Mouse (Mus musculus) MEL (cell line): Measurements from ENCODE around the gene Ahrr. TPM values are rescaled to one million over a fixed set of nuclear protein-coding genes. Genes with fewer than 3 reads are reported as not detected.
A peak's percentile ranks its signal among the peaks of the same experiment; 100 is the strongest.

Experiments used
- DNase-seq: peaks from one replicate; pipeline ENCODE4 v3.0.0; 2011; ENCODE audit warnings: low read depth, low spot score
- H3K27ac ChIP-seq: 2 replicates; pipeline ENCODE4 v1.5.1; 2012; ENCODE audit warnings: low read depth, mild to moderate bottlenecking, control low read depth, low read length, moderate library complexity; ENCODE audit not compliant: control insufficient read depth
- H3K27me3 ChIP-seq, 2 experiments: fragments of 150-350 bp in 1 of 2; sonication (generic) in 1 of 2; 2 replicates each; pipeline ENCODE4 v1.6.1; 2012; ENCODE audit warnings: low read length in 2 of 2, mild to moderate bottlenecking in 2 of 2, improper control_type of control experiment in 1 of 2, moderate library complexity in 1 of 2; ENCODE audit not compliant: insufficient read depth in 2 of 2, control insufficient read depth in 1 of 2
- H3K36me3 ChIP-seq, 2 experiments: 2 replicates each; pipeline ENCODE4 v1.6.1; 2012 to 2014; ENCODE audit warnings: low read length in 2 of 2, improper control_type of control experiment in 1 of 2, inconsistent platforms in 1 of 2, mild to moderate bottlenecking in 1 of 2; ENCODE audit not compliant: insufficient read depth in 2 of 2, control insufficient read depth in 1 of 2
- H3K4me1 ChIP-seq, 2 experiments: fragments of 150-350 bp in 1 of 2; sonication (generic) in 1 of 2; 2 replicates each; pipeline ENCODE4 v1.6.1; 2012; ENCODE audit warnings: low read length in 2 of 2, improper control_type of control experiment in 1 of 2, mild to moderate bottlenecking in 1 of 2; ENCODE audit not compliant: insufficient read depth in 2 of 2, control insufficient read depth in 1 of 2
- H3K4me3 ChIP-seq, 2 experiments: fragments of 150-350 bp in 1 of 2; sonication (generic) in 1 of 2; 2 replicates each; pipeline ENCODE4 v1.5.1; 2012; ENCODE audit warnings: low read depth in 2 of 2, low read length in 2 of 2, mild to moderate bottlenecking in 2 of 2, moderate library complexity in 2 of 2, control low read depth in 1 of 2, improper control_type of control experiment in 1 of 2; ENCODE audit not compliant: control insufficient read depth in 1 of 2, insufficient read depth in 1 of 2
- H3K79me2 ChIP-seq: 2 replicates; pipeline ENCODE4 v1.6.1; 2012; ENCODE audit warnings: mild to moderate bottlenecking, low read length, moderate library complexity; ENCODE audit not compliant: control insufficient read depth, poor library complexity, insufficient read depth
- H3K9ac ChIP-seq: 2 replicates; pipeline ENCODE4 v1.6.1; 2012; ENCODE audit warnings: low read depth, mild to moderate bottlenecking, control low read depth, low read length, moderate library complexity; ENCODE audit not compliant: control insufficient read depth, poor library complexity, severe bottlenecking
- H3K9me3 ChIP-seq: fragments of 150-350 bp; sonication (generic); replicated peaks from 2 replicates; pipeline ENCODE4 v1.6.1; 2012; ENCODE audit warnings: mild to moderate bottlenecking, low read length, improper control_type of control experiment, moderate library complexity; ENCODE audit not compliant: insufficient read depth
- CHD1 ChIP-seq: IDR thresholded peaks from 2 replicates; pipeline ENCODE4 v1.6.1; 2012; ENCODE audit warnings: low read depth, mild to moderate bottlenecking, inconsistent platforms, low read length, improper control_type of control experiment
- CHD2 ChIP-seq: IDR thresholded peaks from 2 replicates; pipeline ENCODE4 v1.6.1; 2011; ENCODE audit warnings: low read length, improper control_type of control experiment
- CTCF ChIP-seq, 3 experiments: IDR thresholded peaks in 2 of 3; conservative IDR thresholded peaks in 1 of 3; 2 replicates each; pipeline ENCODE4 v1.5.1; 2011 to 2012; ENCODE audit warnings: low read length in 3 of 3, low read depth in 2 of 3, mild to moderate bottlenecking in 2 of 3, improper control_type of control experiment in 1 of 3, inconsistent platforms in 1 of 3, mixed read lengths in 1 of 3, moderate library complexity in 1 of 3; ENCODE audit not compliant: control insufficient read depth in 1 of 3, insufficient read depth in 1 of 3, poor library complexity in 1 of 3, severe bottlenecking in 1 of 3
- ELF1 ChIP-seq: IDR thresholded peaks from 2 replicates; pipeline ENCODE4 v1.6.1; 2014; ENCODE audit warnings: low read depth, mild to moderate bottlenecking, inconsistent platforms, low read length, improper control_type of control experiment, moderate library complexity
- EP300 ChIP-seq, 2 experiments: IDR thresholded peaks; 2 replicates each; pipeline ENCODE4 v1.6.1; 2011; ENCODE audit warnings: improper control_type of control experiment in 2 of 2, low read length in 2 of 2, low read depth in 1 of 2, mild to moderate bottlenecking in 1 of 2
- ETS1 ChIP-seq: IDR thresholded peaks from 2 replicates; pipeline ENCODE4 v1.6.1; 2012; ENCODE audit warnings: low read depth, mild to moderate bottlenecking, inconsistent platforms, low read length, improper control_type of control experiment, moderate library complexity
- GABPA ChIP-seq: IDR thresholded peaks from 2 replicates; pipeline ENCODE4 v1.6.1; 2012; ENCODE audit warnings: low read depth, mild to moderate bottlenecking, inconsistent platforms, low read length, improper control_type of control experiment, moderate library complexity
- HCFC1 ChIP-seq: IDR thresholded peaks from 2 replicates; pipeline ENCODE4 v1.6.1; 2012; ENCODE audit warnings: low read depth, mild to moderate bottlenecking, inconsistent platforms, low read length, improper control_type of control experiment, moderate library complexity
- MAFK ChIP-seq: IDR thresholded peaks from 2 replicates; pipeline ENCODE4 v1.6.1; 2011; ENCODE audit warnings: low read depth, mild to moderate bottlenecking, low read length, improper control_type of control experiment, borderline replicate concordance
- MAZ ChIP-seq: IDR thresholded peaks from 2 replicates; pipeline ENCODE4 v1.6.1; 2012; ENCODE audit warnings: low read depth, mild to moderate bottlenecking, inconsistent platforms, low read length, improper control_type of control experiment
- MEF2A ChIP-seq: IDR thresholded peaks from 2 replicates; pipeline ENCODE4 v1.6.1; 2014; ENCODE audit warnings: low read depth, mild to moderate bottlenecking, inconsistent platforms, low read length, improper control_type of control experiment; ENCODE audit not compliant: poor library complexity, insufficient replicate concordance, severe bottlenecking; ENCODE audit errors: extremely low read depth
- MYB ChIP-seq: IDR thresholded peaks from 2 replicates; pipeline ENCODE4 v1.6.1; 2011; ENCODE audit warnings: mild to moderate bottlenecking, low read depth, low read length, improper control_type of control experiment
- NRF1 ChIP-seq: IDR thresholded peaks from 2 replicates; pipeline ENCODE4 v1.6.1; 2014; ENCODE audit warnings: low read depth, mild to moderate bottlenecking, inconsistent platforms, low read length, improper control_type of control experiment, moderate library complexity; ENCODE audit not compliant: poor library complexity, insufficient read depth, severe bottlenecking
- POLR2AphosphoS2 ChIP-seq: IDR thresholded peaks from 2 replicates; pipeline ENCODE4 v1.6.1; 2011; ENCODE audit warnings: low read length, improper control_type of control experiment
- RCOR1 ChIP-seq: IDR thresholded peaks from 2 replicates; pipeline ENCODE4 v1.6.1; 2012; ENCODE audit warnings: low read depth, mild to moderate bottlenecking, inconsistent platforms, low read length, improper control_type of control experiment
- SMC3 ChIP-seq: IDR thresholded peaks from 2 replicates; pipeline ENCODE4 v1.6.1; 2011; ENCODE audit warnings: low read depth, low read length, improper control_type of control experiment
- TAL1 ChIP-seq: IDR thresholded peaks from 2 replicates; pipeline ENCODE4 v1.6.1; 2012; ENCODE audit warnings: mild to moderate bottlenecking, inconsistent platforms, low read length, moderate library complexity, mixed read lengths
- UBTF ChIP-seq: IDR thresholded peaks from 2 replicates; pipeline ENCODE4 v1.6.1; 2012; ENCODE audit warnings: low read depth, mild to moderate bottlenecking, inconsistent platforms, low read length, improper control_type of control experiment, moderate library complexity, borderline replicate concordance; ENCODE audit not compliant: insufficient read depth
- USF1 ChIP-seq: IDR thresholded peaks from 2 replicates; pipeline ENCODE4 v1.6.1; 2014; ENCODE audit warnings: low read depth, mild to moderate bottlenecking, inconsistent platforms, low read length, improper control_type of control experiment, moderate library complexity
- USF2 ChIP-seq, 2 experiments: IDR thresholded peaks; 2 replicates each; pipeline ENCODE4 v1.6.1; 2011 to 2012; ENCODE audit warnings: improper control_type of control experiment in 2 of 2, low read length in 2 of 2, borderline replicate concordance in 1 of 2, inconsistent platforms in 1 of 2, low read depth in 1 of 2, mild to moderate bottlenecking in 1 of 2; ENCODE audit not compliant: insufficient read depth in 1 of 2
- ZC3H11A ChIP-seq: IDR thresholded peaks from 2 replicates; pipeline ENCODE4 v1.6.1; 2012; ENCODE audit warnings: low read depth, mild to moderate bottlenecking, inconsistent platforms, low read length, improper control_type of control experiment
- ZKSCAN1 ChIP-seq: IDR thresholded peaks from 2 replicates; pipeline ENCODE4 v1.6.1; 2012; ENCODE audit warnings: low read depth, mild to moderate bottlenecking, inconsistent platforms, low read length, improper control_type of control experiment, moderate library complexity
- ZNF384 ChIP-seq: IDR thresholded peaks from 2 replicates; pipeline ENCODE4 v1.6.1; 2012; ENCODE audit warnings: low read depth, mild to moderate bottlenecking, inconsistent platforms, low read length, improper control_type of control experiment
- polyA plus RNA-seq, 2 experiments: library from polyadenylated mRNA; stranded (reverse) in 1 of 2; unstranded in 1 of 2; fragments of >175 nt in 1 of 2; fragments of >200 nt in 1 of 2; gene quantifications; 2 replicates each; pipeline versions ENCODE4 v1.2.1 to v1.2.4; 2012; ENCODE audit warnings: low replicate concordance in 2 of 2, low read depth in 1 of 2; ENCODE audit not compliant: insufficient read length in 2 of 2, insufficient read depth in 1 of 2, missing spikeins in 1 of 2
- total RNA-seq: library from RNA; depleted of rRNA; stranded (reverse); fragments of 300-350 nt; gene quantifications from 2 replicates; pipeline ENCODE4 v1.2.3, GENCODE M21; 2012

Gene Ahrr
- total and polyA plus RNA-seq, 3 experiments, result 0.01 TPM; not detected in 2

GRCm38 (mm10) chr13:74317170-74317849, 25.2 kb upstream of the Ahrr start, which contains the start of gene Pdcd6 (continued):
- peak; percentile 67; the same call in 1 of the 2 replicates for TF ChIP-seq POLR2AphosphoS2
- TF ChIP-seq GABPA, result no peak
- TF ChIP-seq SMC3, result no peak
- no peak for TF ChIP-seq EP300 (IDR thresholded peaks at IDR 0.05; ENCODE audit: low read depth in 1 of 2, low read length in 2 of 2)
- TF ChIP-seq TAL1, result no peak
- no peak for TF ChIP-seq MYB
- 0 out of 2 replicates have a peak, but pooled peaks have one; percentile 35 for TF ChIP-seq USF1
- TF ChIP-seq CHD1, result no peak
- TF ChIP-seq RCOR1, result no peak
- TF ChIP-seq HCFC1, result peak; percentile 86
- no peak for TF ChIP-seq ZKSCAN1

- Histone ChIP-seq H3K4me3 (peak overlapping the region; percentile 78 to 94), H3K9me3 (no peaks in the 10 kb centered on the region), H3K36me3 (peaks cover 5 to 24% of the 10 kb centered on the region in 2 experiments), H3K27ac (peak overlapping the region; percentile 41), H3K79me2 (peaks cover 21% of the 10 kb centered on the region), H3K9ac (peak overlapping the region; percentile 91), H3K4me1 (peaks cover 8 to 12% of the 10 kb centered on the region in 2 experiments), H3K27me3 (no peaks in the 10 kb centered on the region)
- no peak for DNase-seq
- TF ChIP-seq RCOR1 (no peak), ZKSCAN1 (no peak), MEF2A (no peak), EP300 (IDR thresholded peaks at IDR 0.05; ENCODE audit: low read depth in 1 of 2, low read length in 2 of 2) (no peak), CTCF (IDR thresholded peaks at IDR 0.05 in 2 of 3, conservative IDR thresholded peaks at IDR 0.05 in 1 of 3; ENCODE audit: control insufficient read depth in 1 of 3, insufficient read depth in 1 of 3, low read depth in 2 of 3, low read length in 3 of 3, poor library complexity in 1 of 3, severe bottlenecking in 1 of 3) (no peak), MYB (no peak), GABPA (no peak), ZC3H11A (no peak), MAFK (no peak), MAZ (no peak), UBTF (no peak), NRF1 (no peak), ZNF384 (no peak), TAL1 (no peak), ETS1 (no peak), ELF1 (no peak), HCFC1 (no peak), USF2 (IDR thresholded peaks at IDR 0.05; ENCODE audit: borderline replicate concordance in 1 of 2, insufficient read depth in 1 of 2, low read depth in 1 of 2, low read length in 2 of 2) (no peak), CHD2 (no peak)
These were observed 24.6 kb upstream of the Ahrr start for GRCm38 (mm10) chr13:74316789-74317169.
